Mouse (Mus musculus): ENCODE results near the gene Gm3646. TPM values are rescaled to one million over a fixed set of nuclear protein-coding genes. Genes with fewer than 3 reads are reported as not detected.
A peak's percentile ranks its signal among the peaks of the same experiment; 100 is the strongest.

Gm3646 gene
- total and polyA plus RNA-seq, 3 experiments, result 1.9 to 9.2 (median 9.1) TPM

- no peak overlapping the region for H3K4me3 ChIP-seq
- no peak for TF ChIP-seq EP300 (IDR thresholded peaks at IDR 0.05; ENCODE audit: insufficient read depth, low read depth, low read length)
- TF ChIP-seq POLR2A (IDR thresholded peaks at IDR 0.05; ENCODE audit: insufficient read depth, low read depth, low read length), result no peak
- no peak for TF ChIP-seq CTCF (IDR thresholded peaks at IDR 0.05)
- intact Hi-C loops (cut with DNase I), result no loop called here
- peaks cover 4% of the 10 kb centered on the region for H3K4me1 ChIP-seq (ENCODE audit: control insufficient read depth, insufficient read depth, low read length)
- no peaks in the 10 kb centered on the region for H3K79me2 ChIP-seq (replicated peaks; ENCODE audit: control insufficient read depth, insufficient read depth, low read length)
- no peaks in the 10 kb centered on the region for H3K27me3 ChIP-seq (ENCODE audit: control insufficient read depth, insufficient read depth, low read length)
- DNase-seq, result no peak
- no peak overlapping the region for H3K27ac ChIP-seq
- WGBS, result 76% methylated on average over 14 of the region's 14 CpGs
- H3K36me3 ChIP-seq (ENCODE audit: control insufficient read depth, insufficient read depth, low read length), result no peaks in the 10 kb centered on the region
- H3K9ac ChIP-seq (ENCODE audit: low read depth, low read length), result no peak overlapping the region
Observed at GRCm38 (mm10) chr1:39773991-39774729, 31.0 kb downstream of the Gm3646 start.

- 59% methylated on average over 5 of the region's 5 CpGs for WGBS
- no peak overlapping the region for H3K4me3 ChIP-seq
- no peak overlapping the region for H3K9ac ChIP-seq (ENCODE audit: low read depth, low read length)
- no peaks in the 10 kb centered on the region for H3K79me2 ChIP-seq (replicated peaks; ENCODE audit: control insufficient read depth, insufficient read depth, low read length)
- TF ChIP-seq CTCF (IDR thresholded peaks at IDR 0.05), result no peak
- TF ChIP-seq POLR2A (IDR thresholded peaks at IDR 0.05; ENCODE audit: insufficient read depth, low read depth, low read length), result no peak
- TF ChIP-seq EP300 (IDR thresholded peaks at IDR 0.05; ENCODE audit: insufficient read depth, low read depth, low read length), result 0 out of 2 replicates have a peak, but pooled peaks have one; percentile 34
- H3K4me1 ChIP-seq (ENCODE audit: control insufficient read depth, insufficient read depth, low read length), result peaks cover 4% of the 10 kb centered on the region
- intact Hi-C loops (cut with DNase I), result no loop called here
- no peak for DNase-seq
- H3K27ac ChIP-seq, result no peak overlapping the region
- H3K36me3 ChIP-seq (ENCODE audit: control insufficient read depth, insufficient read depth, low read length), result no peaks in the 10 kb centered on the region
- no peaks in the 10 kb centered on the region for H3K27me3 ChIP-seq (ENCODE audit: control insufficient read depth, insufficient read depth, low read length)
Observed at GRCm38 (mm10) chr1:39773551-39773950, 31.6 kb downstream of the Gm3646 start.

GRCm38 (mm10) chr1:39772401-39773095 is 32.6 kb downstream of the Gm3646 start:
- H3K27ac ChIP-seq, result no peak overlapping the region; the same call in 1 of the 2 replicates
- intact Hi-C loops (cut with DNase I), result no loop called here
- H3K4me1 ChIP-seq (ENCODE audit: control insufficient read depth, insufficient read depth, low read length), result peaks cover 4% of the 10 kb centered on the region
- no peaks in the 10 kb centered on the region for H3K27me3 ChIP-seq (ENCODE audit: control insufficient read depth, insufficient read depth, low read length)
- TF ChIP-seq CTCF (IDR thresholded peaks at IDR 0.05), result no peak
- TF ChIP-seq EP300 (IDR thresholded peaks at IDR 0.05; ENCODE audit: insufficient read depth, low read depth, low read length), result 0 out of 2 replicates have a peak, but pooled peaks have one; percentile 19
- TF ChIP-seq POLR2A (IDR thresholded peaks at IDR 0.05; ENCODE audit: insufficient read depth, low read depth, low read length), result no peak
- H3K79me2 ChIP-seq (replicated peaks; ENCODE audit: control insufficient read depth, insufficient read depth, low read length), result no peaks in the 10 kb centered on the region
- peak in 1 of 2 experiments; percentile 52 for DNase-seq
- 68% methylated on average over 3 of the region's 3 CpGs for WGBS
- H3K36me3 ChIP-seq (ENCODE audit: control insufficient read depth, insufficient read depth, low read length), result no peaks in the 10 kb centered on the region
- H3K4me3 ChIP-seq, result no peak overlapping the region
- no peak overlapping the region for H3K9ac ChIP-seq (ENCODE audit: low read depth, low read length)

GRCm38 (mm10) chr1:39770436-39770835 is 34.7 kb downstream of the Gm3646 start:
- Histone ChIP-seq H3K36me3 (ENCODE audit: control insufficient read depth, insufficient read depth, low read length) (no peaks in the 10 kb centered on the region), H3K27ac (peak overlapping the region; percentile 23; the same call in 1 of the 2 replicates), H3K79me2 (replicated peaks; ENCODE audit: control insufficient read depth, insufficient read depth, low read length) (no peaks in the 10 kb centered on the region), H3K9ac (ENCODE audit: low read depth, low read length) (no peak overlapping the region), H3K27me3 (ENCODE audit: control insufficient read depth, insufficient read depth, low read length) (no peaks in the 10 kb centered on the region), H3K4me3 (no peak overlapping the region), H3K4me1 (ENCODE audit: control insufficient read depth, insufficient read depth, low read length) (peaks cover 4% of the 10 kb centered on the region)
- DNase-seq, result no peak
- 60% methylated on average over 5 of the region's 5 CpGs for WGBS
- no peak for TF ChIP-seq POLR2A (IDR thresholded peaks at IDR 0.05; ENCODE audit: insufficient read depth, low read depth, low read length)
- no peak for TF ChIP-seq CTCF (IDR thresholded peaks at IDR 0.05)
- TF ChIP-seq EP300 (IDR thresholded peaks at IDR 0.05; ENCODE audit: insufficient read depth, low read depth, low read length), result no peak
- intact Hi-C loops (cut with DNase I), result no loop called here

GRCm38 (mm10) chr1:39768017-39768416 is 37.1 kb downstream of the Gm3646 start:
- H3K4me1 ChIP-seq (ENCODE audit: control insufficient read depth, insufficient read depth, low read length), result peaks cover 4% of the 10 kb centered on the region
- 88% methylated on average over 3 of the region's 3 CpGs for WGBS
- H3K27me3 ChIP-seq (ENCODE audit: control insufficient read depth, insufficient read depth, low read length), result no peaks in the 10 kb centered on the region
- TF ChIP-seq EP300 (IDR thresholded peaks at IDR 0.05; ENCODE audit: insufficient read depth, low read depth, low read length) (no peak), CTCF (IDR thresholded peaks at IDR 0.05) (no peak), POLR2A (IDR thresholded peaks at IDR 0.05; ENCODE audit: insufficient read depth, low read depth, low read length) (no peak)
- intact Hi-C loops (cut with DNase I), result no loop called here
- no peak for DNase-seq
- no peaks in the 10 kb centered on the region for H3K36me3 ChIP-seq (ENCODE audit: control insufficient read depth, insufficient read depth, low read length)
- no peak overlapping the region for H3K27ac ChIP-seq
- H3K9ac ChIP-seq (ENCODE audit: low read depth, low read length), result no peak overlapping the region
- H3K4me3 ChIP-seq, result no peak overlapping the region
- H3K79me2 ChIP-seq (replicated peaks; ENCODE audit: control insufficient read depth, insufficient read depth, low read length), result no peaks in the 10 kb centered on the region

Measured in heart, adult 2 months (tissue).